Mouse (Mus musculus) kidney, embryonic 16.5 days (tissue): Measurements from ENCODE around the gene Kalrn. TPM values are rescaled to one million over a fixed set of nuclear protein-coding genes. Genes with fewer than 3 reads are reported as not detected.

Experiments used
- polyA plus RNA-seq: library from polyadenylated mRNA; unstranded; fragments of >200 nt; fragmentation: Nextera tagmentation; extraction: Ambion mirVana; gene quantifications from 2 replicates; pipeline ENCODE4 v1.2.1, GENCODE M21; 2015

The Kalrn gene
- polyA plus RNA-seq, 1 experiment from 2014 or later, result 15.2 TPM

Other genes with a start within 250 kb of the Kalrn start
- gene Ropn1, start 76.4 kb upstream of the Kalrn start, polyA plus RNA-seq, result not detected in 2 replicates
- gene Ccdc14, start 117.1 kb upstream of the Kalrn start, polyA plus RNA-seq, result 6.5 and 6.9 TPM in 2 replicates
- gene Mylk, start 171.7 kb upstream of the Kalrn start, polyA plus RNA-seq, result 71.2 and 110 TPM in 2 replicates